Mouse (Mus musculus) spleen, embryonic (tissue): ENCODE data around the gene Btnl1.

Source experiments
- CTCF ChIA-PET: fragments of 350-600 bp; sonication (Branson Sonifier 250); formaldehyde crosslinking; loops from one replicate; lab custom pipeline; 2022; lab: Charles Lee

The Btnl1 gene

DNA sequence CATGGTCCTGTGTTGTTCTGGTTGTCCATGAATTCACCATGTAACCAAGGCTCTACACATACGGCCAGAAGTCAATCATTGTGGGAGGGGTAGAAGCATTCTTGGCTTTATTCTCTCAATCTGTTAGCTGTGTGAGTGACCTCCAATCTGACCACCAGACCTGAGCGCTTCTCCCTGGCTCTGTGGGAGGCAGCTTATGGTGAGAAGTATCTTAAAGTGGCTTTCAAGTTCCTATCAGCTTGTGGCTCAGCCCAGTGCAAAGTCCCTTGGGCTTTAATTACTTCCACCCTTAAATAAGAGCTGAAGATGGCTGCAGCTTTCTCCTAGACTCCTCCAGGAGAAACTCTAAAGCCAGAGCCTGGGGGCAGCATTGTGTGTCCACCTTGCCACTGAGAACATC, at the start of gene Btnl1:
Gene Btnl1 (plus strand): TSS at position 286 of the 400 bp plus-strand sequence.
- CTCF ChIA-PET: interaction anchor here (1.0 to 1.2 kb wide), 3 partner anchors 11 to 54 kb away, joined by 3 read pairs; no protein-coding TSS in a partner anchor

DNA sequence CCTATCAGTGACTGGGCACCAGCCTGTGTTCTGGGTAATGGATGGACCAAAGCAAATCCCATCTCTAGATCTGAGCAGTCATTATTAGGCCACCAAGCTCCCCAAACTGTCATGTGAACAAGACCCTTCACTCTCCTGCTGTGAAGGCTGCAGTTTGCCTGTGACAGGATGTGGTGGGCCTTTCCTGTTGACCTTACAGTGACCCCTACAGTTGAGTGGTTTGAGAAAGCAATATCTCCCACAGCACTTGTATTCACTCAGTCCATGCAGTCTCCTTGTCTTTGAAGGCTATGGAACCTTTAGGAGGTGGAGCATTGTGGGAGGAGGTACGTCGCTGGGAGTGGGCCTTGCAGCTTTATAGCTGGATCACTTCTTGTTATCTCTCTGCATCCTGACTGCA, 47.1 kb upstream of the Btnl1 start:
- CTCF ChIA-PET: interaction anchor here (0.7 kb wide), 1 partner anchor 237 kb away, joined by 4 read pairs; no protein-coding TSS in a partner anchor

DNA sequence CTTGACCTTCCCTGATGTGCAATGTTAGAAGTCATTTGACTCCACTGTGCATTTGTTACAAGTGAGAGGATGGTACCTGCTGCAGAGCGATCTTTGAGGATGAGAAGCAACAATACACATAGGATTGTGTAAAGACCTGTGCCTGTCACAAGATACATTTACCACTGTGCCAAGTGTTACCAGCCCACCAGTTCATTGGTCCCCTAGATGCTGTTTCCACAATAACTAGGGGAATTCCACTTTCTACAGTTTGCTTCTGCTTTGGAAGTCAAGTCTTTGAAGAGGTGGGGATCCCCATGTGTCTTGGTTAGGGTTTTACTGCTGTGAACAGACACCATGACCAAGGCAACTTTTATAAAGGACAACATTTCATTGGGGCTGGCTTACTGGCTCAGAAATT, 45.7 kb upstream of the Btnl1 start:
- CTCF ChIA-PET: no interaction called here

DNA sequence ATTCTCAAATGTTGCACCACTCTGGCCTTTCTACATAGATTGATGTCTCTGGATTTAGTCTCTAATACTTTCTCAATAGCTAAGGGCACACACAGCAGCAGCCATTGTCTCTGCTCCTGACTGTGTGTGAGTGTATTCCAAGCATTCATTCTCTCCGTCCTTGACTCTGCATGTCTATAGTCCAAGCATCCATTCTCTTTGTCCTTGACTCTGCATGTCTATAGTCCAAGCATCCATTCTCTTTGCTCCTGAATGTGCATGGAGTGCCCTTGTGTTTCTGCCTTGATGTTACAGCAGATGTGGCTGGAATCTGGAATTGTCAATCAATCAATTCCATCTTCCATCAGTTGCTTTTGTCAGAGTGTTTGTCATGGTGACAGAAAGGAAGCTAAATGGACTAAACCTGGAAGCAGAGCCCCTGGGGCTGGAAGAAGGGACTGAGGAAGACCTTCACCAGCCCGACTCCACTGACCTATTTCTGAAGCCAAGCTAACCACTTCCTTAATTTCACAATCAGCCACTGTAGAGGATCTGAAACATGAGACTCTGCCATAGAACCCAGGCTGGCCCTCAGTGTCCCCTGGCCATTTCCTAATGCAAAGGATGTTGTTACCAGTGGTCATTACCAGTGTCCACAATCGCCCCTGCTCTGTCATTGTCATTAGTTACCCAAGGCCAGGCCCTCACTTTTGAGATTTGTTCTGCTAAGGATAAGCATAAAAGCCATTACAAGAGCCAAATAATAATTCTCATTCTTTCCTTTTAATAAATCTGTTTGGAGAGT, 36.1 kb upstream of the Btnl1 start:
- CTCF ChIA-PET: interaction anchor here (0.6 kb wide), 1 partner anchor 844 kb away, joined by 3 read pairs; no protein-coding TSS in a partner anchor

DNA sequence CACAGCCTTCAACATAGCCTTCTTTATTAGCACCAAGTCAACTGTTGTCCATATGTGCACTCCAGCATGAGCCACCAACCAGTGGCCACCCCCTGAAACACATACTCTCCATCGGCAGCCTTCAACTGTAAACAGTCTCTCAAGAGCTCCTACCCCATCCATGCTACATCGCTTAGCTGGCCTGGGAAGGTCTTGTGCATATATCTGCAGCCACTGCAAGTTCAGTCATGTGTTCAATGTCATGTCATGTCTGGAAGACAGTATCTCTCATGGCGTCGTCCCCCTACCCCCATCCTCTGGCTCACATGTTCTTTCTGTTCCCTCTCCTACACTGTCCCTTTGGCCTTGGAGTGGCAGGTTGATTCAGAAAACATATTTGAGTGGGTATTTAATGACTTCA, 32.0 kb upstream of the Btnl1 start:
- CTCF ChIA-PET: no interaction called here

DNA sequence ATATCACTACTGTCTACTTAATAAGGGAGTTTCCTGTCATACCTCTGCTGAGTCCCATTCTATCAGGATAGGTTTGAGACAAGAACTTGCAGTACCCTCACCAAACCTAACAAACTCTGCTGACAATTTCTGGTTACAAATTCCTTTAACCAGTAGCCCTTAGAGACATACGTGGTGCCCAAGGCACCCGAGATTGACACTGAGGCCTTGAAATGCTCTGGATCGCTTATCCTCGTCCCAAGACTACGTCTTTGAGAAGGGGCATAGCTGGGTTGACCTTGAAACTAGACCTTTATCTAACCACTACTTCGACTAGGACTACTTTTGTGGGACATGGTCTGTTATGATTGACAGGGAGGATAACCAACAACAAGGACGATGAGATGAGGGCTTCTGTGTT, 31.4 kb upstream of the Btnl1 start:
- CTCF ChIA-PET: no interaction called here

DNA sequence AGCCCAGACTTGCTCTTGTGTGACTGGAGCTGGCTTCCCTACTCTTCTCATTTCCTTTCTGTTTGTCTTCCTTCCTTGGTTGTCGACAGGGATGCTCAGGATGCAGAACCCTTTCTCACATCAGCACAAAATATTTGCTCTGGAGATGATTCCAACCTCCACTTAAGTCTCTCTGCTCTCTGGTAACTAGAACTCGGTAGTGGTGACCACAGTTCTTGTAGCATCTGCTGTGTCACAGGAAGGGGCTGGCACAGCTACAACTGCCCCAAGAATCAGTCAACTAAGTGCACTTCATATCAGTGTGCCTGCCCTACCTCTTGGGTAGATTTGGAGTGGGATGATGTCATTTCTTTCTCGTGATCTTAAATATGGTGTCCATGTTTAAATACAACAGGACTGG, 30.9 kb upstream of the Btnl1 start:
- CTCF ChIA-PET: interaction anchor here (0.7 to 1.7 kb wide), 3 partner anchors 8 to 57 kb away, joined by 3 to 5 read pairs (median 5); no protein-coding TSS in a partner anchor

DNA sequence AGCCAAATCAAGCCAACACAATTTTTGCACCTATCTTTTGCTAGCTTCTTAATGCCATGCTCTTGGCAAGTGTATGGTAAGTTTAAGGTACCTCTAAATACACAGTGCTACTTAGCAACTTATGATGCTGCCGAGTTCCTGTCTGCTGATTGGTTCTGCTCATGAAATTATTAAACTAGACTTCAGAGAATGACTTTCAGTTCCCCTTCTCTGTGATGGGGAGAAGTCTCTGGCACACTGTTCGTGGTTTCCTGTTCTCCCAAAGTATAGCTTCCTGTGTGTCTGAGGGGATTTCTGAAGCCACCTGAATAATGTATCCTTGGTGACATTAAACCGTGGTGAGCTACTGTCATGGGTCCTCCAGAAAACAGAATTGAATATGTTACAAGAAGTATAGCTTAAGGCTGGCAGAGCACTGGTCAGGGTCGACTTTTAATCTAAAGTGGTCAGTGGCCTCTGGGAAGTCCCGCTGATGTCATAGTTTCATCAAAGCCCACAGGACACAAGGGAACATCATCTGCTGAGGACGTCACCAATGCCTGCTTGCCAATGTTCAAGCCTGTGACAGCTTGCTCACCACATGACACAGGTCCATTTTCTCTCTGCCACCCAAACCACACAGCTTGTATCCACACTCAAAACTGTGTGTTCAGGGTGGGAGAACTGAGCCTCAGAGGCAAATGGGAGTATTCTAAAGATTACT, 29.2 kb upstream of the Btnl1 start:
- CTCF ChIA-PET: interaction anchor here (0.6 to 1.7 kb wide), 6 partner anchors 9 to 702 kb away, joined by 3 to 6 read pairs (median 5); partner anchors contain the start of gene Clic1

DNA sequence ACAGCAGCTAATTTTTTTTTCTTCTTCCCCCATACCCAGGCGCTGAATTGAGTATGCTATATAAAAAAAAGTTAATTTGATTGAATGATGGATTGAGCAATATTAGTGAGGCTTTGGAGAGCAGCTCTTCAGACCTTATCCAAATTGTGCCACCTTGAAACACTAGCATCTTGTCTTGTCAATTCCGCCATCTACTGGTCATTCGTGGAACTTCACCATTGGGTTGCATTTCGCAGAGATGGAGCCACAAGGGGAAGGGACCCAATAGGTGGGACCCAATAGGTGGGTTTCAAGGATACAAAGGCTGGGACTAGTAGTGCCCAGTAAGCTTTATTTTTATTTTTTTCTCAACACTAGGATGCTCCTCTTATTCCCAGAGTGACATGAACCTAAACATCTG, 27.5 kb upstream of the Btnl1 start:
- CTCF ChIA-PET: interaction anchor here (0.6 to 1.4 kb wide), 10 partner anchors 24 to 265 kb away, joined by 3 to 6 read pairs (median 4); partner anchors contain the start of gene H2-Aa

DNA sequence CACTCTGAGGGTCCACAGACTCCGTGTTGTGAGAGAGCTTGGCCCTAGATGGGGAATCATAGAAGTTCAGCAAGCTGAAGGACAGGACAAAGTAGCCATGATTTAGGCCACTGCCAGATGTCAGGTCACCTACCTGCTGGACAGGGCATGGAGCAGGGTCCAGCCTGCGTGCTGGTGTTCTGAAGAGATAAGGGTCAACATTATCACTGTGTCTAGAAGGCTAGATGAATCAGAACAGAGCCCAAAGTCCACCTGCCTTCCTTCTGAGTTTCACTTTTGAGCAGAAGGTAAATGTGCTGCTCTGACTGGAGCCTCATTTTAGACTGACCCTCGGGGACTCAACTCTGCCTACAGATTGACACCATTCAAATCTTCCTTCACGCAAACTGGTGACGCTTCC, 22.4 kb upstream of the Btnl1 start, which contains the start of gene Btnl2:
Gene Btnl2 (plus strand): TSS at position 284 of the 400 bp plus-strand sequence.
- CTCF ChIA-PET: interaction anchor here (1.1 kb wide), 1 partner anchor 27 kb away, joined by 3 read pairs; no protein-coding TSS in a partner anchor

DNA sequence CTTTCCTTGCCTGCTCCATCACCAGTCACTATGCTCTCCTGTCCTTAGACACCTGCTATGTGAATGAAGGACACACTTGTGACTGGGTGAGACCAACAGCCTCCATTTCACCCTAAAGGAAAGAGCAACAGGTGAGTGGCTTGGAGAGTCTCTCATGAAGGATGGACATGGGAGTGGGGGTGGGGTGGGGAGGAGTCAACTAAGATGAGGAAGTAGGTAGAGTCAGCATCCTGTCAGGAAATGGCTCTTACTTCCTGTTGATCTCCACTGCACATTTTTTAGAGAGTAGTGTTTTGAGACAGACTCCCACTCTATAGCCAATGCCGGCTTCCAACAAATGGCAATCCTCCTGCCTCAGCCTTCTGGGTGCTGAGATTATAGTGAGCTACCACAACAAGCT, 22.0 kb upstream of the Btnl1 start:
- CTCF ChIA-PET: interaction anchor here (1.1 kb wide), 1 partner anchor 28 kb away, joined by 3 read pairs; no protein-coding TSS in a partner anchor

DNA sequence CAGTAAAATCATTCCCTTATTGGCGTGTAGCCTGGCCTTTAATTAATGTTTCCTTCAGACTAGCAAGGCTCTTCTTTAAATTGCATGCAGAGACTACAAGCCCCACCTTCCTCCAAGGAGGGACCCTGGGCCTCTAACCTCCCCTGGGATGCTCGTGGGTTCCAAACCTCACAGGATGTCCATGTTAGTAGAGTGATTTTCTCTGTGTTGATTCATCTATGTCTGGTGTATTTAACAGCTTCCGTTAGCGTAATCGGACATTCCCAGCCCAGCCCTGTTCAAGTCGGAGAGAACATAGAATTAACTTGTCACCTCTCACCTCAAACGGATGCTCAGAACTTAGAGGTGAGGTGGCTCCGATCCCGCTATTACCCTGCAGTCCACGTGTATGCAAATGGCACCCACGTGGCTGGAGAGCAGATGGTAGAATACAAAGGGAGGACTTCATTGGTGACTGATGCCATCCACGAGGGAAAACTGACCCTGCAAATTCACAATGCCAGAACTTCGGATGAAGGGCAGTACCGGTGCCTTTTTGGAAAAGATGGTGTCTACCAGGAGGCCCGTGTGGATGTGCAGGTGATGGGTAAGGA, 13.9 kb upstream of the Btnl1 start:
- CTCF ChIA-PET: interaction anchor here (0.6 to 1.9 kb wide), 2 partner anchors 12 kb away, joined by 3 to 6 read pairs; no protein-coding TSS in a partner anchor

DNA sequence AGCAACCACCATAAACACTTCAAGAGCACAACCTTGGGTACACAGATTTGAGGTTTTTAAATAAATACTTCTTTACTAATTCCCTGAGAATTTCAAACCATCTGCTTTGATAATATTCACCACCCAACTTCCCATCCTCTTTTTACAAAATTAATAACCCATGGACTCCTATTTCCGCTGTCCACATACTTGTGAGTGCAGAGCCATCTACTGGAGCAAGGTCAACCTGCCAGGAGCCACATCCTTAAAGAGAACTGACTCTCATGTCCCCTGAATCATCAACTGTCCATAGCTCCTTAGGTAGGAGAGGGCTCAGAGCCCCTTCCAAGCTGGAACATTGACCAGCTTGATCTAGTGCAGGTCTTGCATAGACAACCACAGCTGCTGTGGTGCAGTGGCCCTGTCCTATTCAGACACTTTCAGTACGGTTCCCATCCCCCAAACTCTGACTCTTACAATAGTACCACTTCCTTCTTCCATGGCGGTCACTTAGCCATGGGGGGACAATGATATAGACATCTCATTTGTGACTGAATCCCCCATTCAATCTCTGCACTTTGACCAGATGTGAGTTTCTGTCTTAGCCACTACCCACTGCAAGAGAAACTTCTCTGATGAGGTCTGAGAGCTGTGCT, 13.1 kb upstream of the Btnl1 start:
- CTCF ChIA-PET: interaction anchor here (0.6 to 1.9 kb wide), 2 partner anchors 12 to 13 kb away, joined by 3 to 6 read pairs; no protein-coding TSS in a partner anchor

DNA sequence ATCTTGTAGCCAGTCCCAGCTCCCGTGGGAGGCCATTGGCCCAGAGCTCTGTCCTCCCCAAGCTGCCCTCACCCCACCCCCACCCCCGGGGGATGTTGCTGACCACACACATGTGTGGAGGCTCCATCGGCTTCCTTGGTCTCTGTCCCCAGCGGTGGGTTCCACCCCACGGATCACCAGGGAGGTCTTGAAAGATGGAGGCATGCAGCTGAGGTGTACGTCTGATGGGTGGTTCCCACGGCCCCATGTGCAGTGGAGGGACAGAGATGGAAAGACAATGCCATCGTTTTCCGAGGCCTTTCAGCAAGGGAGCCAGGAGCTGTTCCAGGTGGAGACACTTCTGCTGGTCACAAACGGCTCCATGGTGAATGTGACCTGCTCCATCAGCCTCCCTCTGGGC, 11.9 kb upstream of the Btnl1 start:
- CTCF ChIA-PET: no interaction called here

DNA sequence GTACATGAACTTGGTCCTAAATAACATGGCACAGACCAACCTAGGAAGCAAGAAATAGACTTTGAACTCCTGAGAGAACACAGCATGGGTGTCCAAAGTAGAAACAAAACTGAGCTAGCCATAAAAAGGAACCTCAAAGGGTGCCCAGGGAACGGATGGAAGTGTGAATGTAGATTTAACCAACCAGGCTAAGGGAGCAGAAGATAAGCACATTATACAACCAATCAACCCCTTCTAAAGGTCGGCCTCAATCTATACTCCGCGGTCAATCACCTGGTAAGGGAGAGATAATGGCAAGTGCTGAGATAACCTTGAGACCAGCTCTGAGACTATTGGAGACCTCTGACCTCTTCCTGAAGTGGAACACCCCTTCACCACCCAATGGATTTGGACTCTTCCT, 6.4 kb upstream of the Btnl1 start:
- CTCF ChIA-PET: no interaction called here

DNA sequence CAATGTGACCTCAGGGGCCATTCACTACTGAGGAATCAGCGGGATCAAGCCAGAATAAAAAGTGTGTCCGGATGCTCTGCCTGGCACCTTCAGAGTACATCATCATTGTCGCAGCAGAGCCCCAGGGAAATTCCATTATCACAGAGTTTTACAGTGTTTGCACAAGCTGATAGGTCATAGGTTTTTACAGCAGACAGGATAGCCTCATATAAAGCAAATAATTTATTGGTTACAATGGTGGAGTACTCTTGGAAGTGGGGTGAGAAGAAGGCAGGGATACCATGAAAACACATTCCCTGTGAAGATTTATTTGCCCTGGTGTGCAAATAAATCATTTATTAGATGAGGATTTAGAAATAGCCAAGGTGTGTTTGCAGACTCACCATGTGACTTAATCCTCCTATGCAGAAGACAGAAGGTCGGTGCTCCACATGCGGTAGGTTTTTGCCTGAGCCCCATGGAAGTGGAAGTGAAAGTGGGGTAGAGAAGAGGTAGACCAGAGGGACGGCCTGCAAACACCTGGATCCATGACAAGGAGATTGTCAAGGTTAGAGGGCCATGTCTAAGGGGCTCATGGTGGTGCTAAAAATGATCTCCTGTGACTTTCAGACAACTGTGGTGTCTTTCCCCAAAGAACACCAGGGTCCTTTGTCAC, 3.8 kb upstream of the Btnl1 start:
- CTCF ChIA-PET: interaction anchor here (1.0 kb wide), 1 partner anchor 23 kb away, joined by 4 read pairs; no protein-coding TSS in a partner anchor

DNA sequence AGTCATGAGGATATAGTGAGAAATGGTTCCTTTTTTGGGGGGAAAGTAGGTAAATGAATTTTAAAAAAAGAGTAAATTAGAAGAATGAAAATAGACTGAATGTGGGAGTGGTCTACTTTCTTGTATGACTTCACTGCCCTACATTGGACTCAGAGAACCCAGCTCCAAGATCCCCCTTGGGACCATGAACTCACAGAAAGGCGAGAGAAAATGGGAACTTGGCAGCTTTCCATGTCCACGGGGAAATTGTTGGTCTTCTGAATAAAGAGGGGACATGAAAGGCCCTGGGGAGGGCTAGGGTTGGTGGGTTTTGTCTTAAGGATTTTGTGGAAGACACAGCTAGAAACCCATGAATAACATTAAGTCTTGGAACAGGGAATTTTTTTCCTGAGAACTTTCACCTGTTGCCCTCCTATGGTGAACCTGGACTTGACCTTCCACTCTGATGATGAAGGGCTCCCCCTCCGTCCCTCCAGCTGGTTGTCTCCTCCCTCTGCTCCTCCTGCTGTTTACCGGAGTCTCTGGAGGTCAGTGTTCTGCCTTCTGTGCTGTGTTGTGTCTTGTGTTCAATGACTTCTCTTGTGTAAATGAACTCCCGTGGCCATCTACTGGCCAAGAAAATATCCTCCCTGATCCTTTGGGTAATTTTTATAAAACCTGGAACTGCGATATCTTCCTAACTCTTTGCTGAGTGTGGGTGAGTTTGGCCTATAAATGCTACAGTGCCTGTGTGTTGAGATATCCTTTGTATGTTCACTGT, 698 bp downstream of the Btnl1 start:
- CTCF ChIA-PET: interaction anchor here (1.0 kb wide), 1 partner anchor 10 kb away, joined by 3 read pairs; no protein-coding TSS in a partner anchor

DNA sequence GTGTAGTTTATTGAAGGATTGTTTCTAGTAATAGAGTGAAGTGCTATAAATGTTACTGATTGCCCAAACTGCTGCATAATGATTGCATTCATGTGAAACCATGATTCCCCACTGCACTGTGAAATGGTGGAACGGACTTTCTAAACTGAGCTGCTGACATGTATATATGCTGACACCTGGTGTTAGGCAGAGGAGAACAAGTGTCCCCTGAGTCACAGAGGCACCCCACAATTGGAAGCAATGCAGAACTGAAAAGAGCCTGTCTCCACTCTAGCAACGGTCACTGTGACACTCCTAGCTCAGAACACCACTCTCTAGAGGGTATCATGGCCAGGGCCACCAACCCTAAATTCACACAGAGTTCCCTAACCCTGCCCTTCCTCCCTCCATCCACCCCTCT, 1.8 kb downstream of the Btnl1 start:
- CTCF ChIA-PET: no interaction called here

DNA sequence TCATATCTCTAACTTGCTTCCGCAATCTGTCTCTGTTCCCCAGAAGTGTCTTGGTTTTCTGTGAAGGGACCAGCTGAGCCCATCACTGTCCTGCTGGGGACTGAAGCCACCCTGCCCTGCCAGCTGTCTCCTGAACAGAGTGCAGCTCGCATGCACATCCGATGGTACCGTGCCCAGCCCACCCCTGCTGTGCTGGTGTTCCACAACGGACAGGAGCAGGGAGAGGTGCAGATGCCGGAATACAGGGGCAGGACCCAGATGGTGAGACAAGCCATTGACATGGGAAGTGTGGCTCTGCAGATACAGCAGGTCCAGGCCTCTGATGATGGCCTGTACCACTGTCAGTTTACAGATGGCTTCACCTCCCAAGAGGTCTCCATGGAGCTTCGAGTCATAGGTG, 2.5 kb downstream of the Btnl1 start:
- CTCF ChIA-PET: no interaction called here

DNA sequence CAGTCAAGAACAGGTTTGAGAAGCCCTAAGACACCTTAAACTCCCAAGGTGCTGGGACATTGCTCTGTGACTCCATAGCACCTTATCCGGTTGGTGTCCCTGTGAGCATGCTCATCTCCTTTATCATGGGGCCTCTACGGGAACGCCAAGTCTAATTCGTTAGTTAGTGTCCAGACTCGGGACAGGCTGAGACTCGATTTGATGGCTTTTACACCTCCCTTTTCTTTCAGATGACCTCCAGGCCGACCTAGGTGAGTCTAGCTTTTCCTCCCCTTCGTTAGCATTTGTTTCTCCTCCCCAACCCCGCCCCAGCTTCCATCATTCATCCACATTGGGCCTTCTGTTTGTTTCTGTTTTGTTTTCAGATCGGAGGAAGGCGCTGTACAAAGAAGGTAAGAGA, 4.9 kb downstream of the Btnl1 start:
- CTCF ChIA-PET: interaction anchor here (0.5 kb wide), 1 partner anchor 11 kb away, joined by 4 read pairs; no protein-coding TSS in a partner anchor
